Mouse (Mus musculus) liver, embryonic 16.5 days (tissue): ENCODE data around the gene Fras1. TPM values are rescaled to one million over a fixed set of nuclear protein-coding genes. Genes with fewer than 3 reads are reported as not detected.

Source experiments
- ATAC-seq: fragments of 200-750 bp; cut with Nextera tagmentation; 2 replicates; pipeline ENCODE4 v1.8.0; 2017; ENCODE audit warnings: low read depth, mild to moderate bottlenecking, moderate number of reproducible peaks, moderate library complexity
- H3K27ac ChIP-seq: fragments of 300-500 bp; sonication (generic); 2 replicates; pipeline ENCODE4 v1.5.1; 2014; ENCODE audit warnings: mild to moderate bottlenecking, low read length
- H3K27me3 ChIP-seq: fragments of 300-500 bp; sonication (generic); 2 replicates; pipeline ENCODE4 v1.6.1; 2014; ENCODE audit warnings: low read depth, low read length, mixed read lengths; ENCODE audit not compliant: control insufficient read depth, insufficient read depth
- H3K36me3 ChIP-seq: fragments of 300-500 bp; sonication (generic); 2 replicates; pipeline ENCODE4 v1.6.1; 2014; ENCODE audit warnings: mild to moderate bottlenecking; ENCODE audit not compliant: control insufficient read depth, insufficient read depth
- H3K4me1 ChIP-seq: fragments of 300-500 bp; sonication (generic); 2 replicates; pipeline ENCODE4 v1.6.1; 2014; ENCODE audit warnings: low read depth, low read length, mixed read lengths; ENCODE audit not compliant: control insufficient read depth
- H3K4me2 ChIP-seq: fragments of 300-500 bp; sonication (generic); 2 replicates; pipeline ENCODE4 v1.6.1; 2014; ENCODE audit warnings: low read depth, low read length, mixed read lengths
- H3K4me3 ChIP-seq: fragments of 300-500 bp; sonication (generic); 2 replicates; pipeline ENCODE4 v1.5.1; 2014; ENCODE audit warnings: low read depth, mild to moderate bottlenecking, low read length
- H3K9ac ChIP-seq: fragments of 300-500 bp; sonication (generic); 2 replicates; pipeline ENCODE4 v1.6.1; 2014; ENCODE audit warnings: low read depth, low read length
- H3K9me3 ChIP-seq: fragments of 300-500 bp; sonication (generic); replicated peaks from 2 replicates; pipeline ENCODE4 v1.6.1; 2016; ENCODE audit warnings: low read length; ENCODE audit not compliant: control insufficient read depth
- WGBS: fragments of 180-500 bp; shearing (Covaris S2); extraction: QIAGEN DNeasy Blood & Tissue Kit; methylation state at CpG from one replicate; pipeline ENCODE4 v1.1.7; 2014; ENCODE audit not compliant: insufficient replicate concordance; 5-methylcytosine and 5-hydroxymethylcytosine counted together
- polyA plus RNA-seq: library from polyadenylated mRNA; unstranded; fragments of >200 nt; fragmentation: Nextera tagmentation; extraction: Ambion mirVana; gene quantifications from 2 replicates; pipeline ENCODE4 v1.2.1, GENCODE M21; 2015

Fras1 gene
- polyA plus RNA-seq, 1 experiment from 2014 or later: 1.1 TPM

- Histone ChIP-seq H3K9me3 (no peaks in the 10 kb centered on the region), H3K9ac (no peak overlapping the region), H3K4me2 (no peak overlapping the region), H3K36me3 (no peaks in the 10 kb centered on the region), H3K4me3 (no peak overlapping the region), H3K27me3 (no peaks in the 10 kb centered on the region), H3K4me1 (no peaks in the 10 kb centered on the region), H3K27ac (no peak overlapping the region)
- WGBS: 59% methylated on average over 5 of the region's 5 CpGs
- ATAC-seq: no peak
Measured at GRCm38 (mm10) chr5:96422716-96423115, 49.0 kb downstream of the Fras1 start.

DNA sequence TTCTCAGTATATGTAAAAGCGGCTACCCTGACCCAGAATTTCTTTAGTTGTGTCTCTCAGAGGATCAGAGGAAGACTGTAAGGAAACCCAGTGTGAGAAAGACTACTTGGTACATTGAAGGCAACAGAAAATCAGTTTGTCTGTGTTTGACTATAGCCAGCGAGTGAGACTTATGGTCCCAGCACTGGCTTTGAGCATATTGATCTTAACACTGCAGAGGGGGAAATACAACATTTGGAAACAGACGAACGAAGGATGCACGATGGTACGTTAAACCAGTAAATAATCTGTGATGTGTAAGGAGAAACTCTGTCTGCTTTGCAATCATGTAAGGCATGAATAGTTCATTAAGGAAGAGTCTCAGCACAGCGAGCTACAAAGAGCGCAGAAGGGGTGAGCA, 51.6 kb downstream of the Fras1 start:
- H3K36me3 ChIP-seq: no peaks in the 10 kb centered on the region
- ATAC-seq: no peak
- no peak overlapping the region for H3K9ac ChIP-seq
- no peaks in the 10 kb centered on the region for H3K9me3 ChIP-seq
- H3K4me1 ChIP-seq: no peaks in the 10 kb centered on the region
- H3K27ac ChIP-seq: no peak overlapping the region
- H3K4me2 ChIP-seq: no peak overlapping the region
- WGBS: 79% methylated on average over 8 of the region's 8 CpGs
- H3K4me3 ChIP-seq: no peak overlapping the region
- no peaks in the 10 kb centered on the region for H3K27me3 ChIP-seq

GRCm38 (mm10) chr5:96429532-96430141, 55.9 kb downstream of the Fras1 start:
- Histone ChIP-seq H3K36me3 (no peaks in the 10 kb centered on the region), H3K4me2 (no peak overlapping the region), H3K9me3 (no peaks in the 10 kb centered on the region), H3K27ac (no peak overlapping the region), H3K4me3 (no peak overlapping the region), H3K27me3 (no peaks in the 10 kb centered on the region), H3K9ac (no peak overlapping the region), H3K4me1 (no peaks in the 10 kb centered on the region)
- 67% methylated on average over 13 of the region's 13 CpGs for WGBS
- no peak for ATAC-seq

- 76% methylated on average over 4 of the region's 4 CpGs for WGBS
- no peaks in the 10 kb centered on the region for H3K4me1 ChIP-seq
- H3K27ac ChIP-seq: no peak overlapping the region
- H3K9ac ChIP-seq: no peak overlapping the region
- no peaks in the 10 kb centered on the region for H3K36me3 ChIP-seq
- no peaks in the 10 kb centered on the region for H3K9me3 ChIP-seq
- H3K27me3 ChIP-seq: no peaks in the 10 kb centered on the region
- ATAC-seq: no peak
- H3K4me3 ChIP-seq: no peak overlapping the region
- no peak overlapping the region for H3K4me2 ChIP-seq
Measured at GRCm38 (mm10) chr5:96437870-96438269, 64.1 kb downstream of the Fras1 start.

DNA sequence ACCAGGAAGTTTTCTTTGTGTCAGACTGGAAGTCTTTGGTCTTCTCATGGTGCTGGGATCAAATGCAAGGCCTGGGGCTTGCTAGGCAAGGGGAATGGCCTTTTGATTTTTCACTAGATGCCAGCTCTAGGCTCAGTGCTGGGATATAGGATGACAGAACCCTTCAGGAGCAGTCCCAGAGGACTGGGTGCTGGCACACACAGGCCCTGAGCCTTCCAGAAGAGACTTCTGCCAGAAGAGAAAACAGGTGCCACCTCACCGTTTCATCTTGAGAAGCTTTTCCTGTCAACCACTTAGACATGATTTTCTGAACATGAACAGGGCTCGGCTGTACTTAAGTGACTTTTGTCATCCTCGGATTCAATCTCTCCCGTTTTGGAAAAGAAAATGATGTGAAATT, 66.1 kb downstream of the Fras1 start:
- no peaks in the 10 kb centered on the region for H3K4me1 ChIP-seq
- no peak overlapping the region for H3K9ac ChIP-seq
- no peaks in the 10 kb centered on the region for H3K27me3 ChIP-seq
- H3K27ac ChIP-seq: no peak overlapping the region
- H3K4me3 ChIP-seq: no peak overlapping the region
- H3K36me3 ChIP-seq: no peaks in the 10 kb centered on the region
- no peak overlapping the region for H3K4me2 ChIP-seq
- 59% methylated on average over 4 of the region's 4 CpGs for WGBS
- ATAC-seq: no peak
- H3K9me3 ChIP-seq: no peaks in the 10 kb centered on the region

GRCm38 (mm10) chr5:96447460-96447859, 73.7 kb downstream of the Fras1 start:
- Histone ChIP-seq H3K36me3 (no peaks in the 10 kb centered on the region), H3K4me3 (no peak overlapping the region), H3K27me3 (no peaks in the 10 kb centered on the region), H3K4me2 (no peak overlapping the region), H3K9me3 (no peaks in the 10 kb centered on the region), H3K9ac (no peak overlapping the region), H3K27ac (no peak overlapping the region), H3K4me1 (no peaks in the 10 kb centered on the region)
- no peak for ATAC-seq
- 64% methylated on average over 7 of the region's 7 CpGs for WGBS

- WGBS: 7% methylated on average over 1 of the region's 1 CpGs
- Histone ChIP-seq H3K9ac (no peak overlapping the region), H3K4me1 (no peaks in the 10 kb centered on the region; the same call in 1 of the 2 replicates), H3K4me2 (no peak overlapping the region), H3K27ac (no peak overlapping the region; the same call in 1 of the 2 replicates), H3K36me3 (no peaks in the 10 kb centered on the region), H3K27me3 (no peaks in the 10 kb centered on the region), H3K9me3 (no peaks in the 10 kb centered on the region), H3K4me3 (no peak overlapping the region)
- no peak for ATAC-seq
Measured at GRCm38 (mm10) chr5:96452027-96452426, 78.3 kb downstream of the Fras1 start.

GRCm38 (mm10) chr5:96453386-96453785, 79.6 kb downstream of the Fras1 start:
- 61% methylated on average over 5 of the region's 5 CpGs for WGBS
- ATAC-seq: peak; percentile 50; the same call in 1 of the 2 replicates
- H3K4me1 ChIP-seq: no peaks in the 10 kb centered on the region; the same call in 1 of the 2 replicates

GRCm38 (mm10) chr5:96454422-96454821, 80.7 kb downstream of the Fras1 start:
- Histone ChIP-seq H3K9me3 (no peaks in the 10 kb centered on the region), H3K36me3 (no peaks in the 10 kb centered on the region), H3K27me3 (no peaks in the 10 kb centered on the region), H3K4me1 (no peaks in the 10 kb centered on the region; the same call in 1 of the 2 replicates), H3K4me3 (no peak overlapping the region), H3K4me2 (no peak overlapping the region), H3K27ac (no peak overlapping the region), H3K9ac (no peak overlapping the region)
- 58% methylated on average over 3 of the region's 3 CpGs for WGBS
- ATAC-seq: no peak

More at GRCm38 (mm10) chr5:96453386-96453785, 79.6 kb downstream of the Fras1 start:
- Histone ChIP-seq H3K36me3 (no peaks in the 10 kb centered on the region), H3K9me3 (no peaks in the 10 kb centered on the region), H3K4me3 (no peak overlapping the region), H3K27me3 (no peaks in the 10 kb centered on the region), H3K4me2 (0 out of 2 replicates have a peak overlapping the region, but pooled peaks have one; percentile 13), H3K27ac (peak overlapping the region; percentile 19; the same call in 1 of the 2 replicates), H3K9ac (no peak overlapping the region)
